Mouse (Mus musculus) forebrain, postnatal 0 days (tissue): Measurements from ENCODE around the gene 4921536K21Rik. TPM values are rescaled to one million over a fixed set of nuclear protein-coding genes. Genes with fewer than 3 reads are reported as not detected.

Source experiments
- ATAC-seq: fragments of 200-750 bp; cut with Nextera tagmentation; 2 replicates; pipeline ENCODE4 v1.8.0; 2017; ENCODE audit warnings: mild to moderate bottlenecking, moderate library complexity
- DNase-seq: peaks from one replicate; pipeline ENCODE4 v3.0.0-alpha.2; 2015
- H3K27ac ChIP-seq: fragments of 300-500 bp; sonication (generic); 2 replicates; pipeline ENCODE4 v1.5.1; 2014; ENCODE audit warnings: low read depth, mild to moderate bottlenecking, antibody characterized with exemption, low read length, moderate library complexity, mixed read lengths
- H3K27me3 ChIP-seq: fragments of 300-500 bp; sonication (generic); 2 replicates; pipeline ENCODE4 v1.6.1; 2014; ENCODE audit warnings: mild to moderate bottlenecking, low read length, mixed read lengths; ENCODE audit not compliant: insufficient read depth
- H3K36me3 ChIP-seq: fragments of 300-500 bp; sonication (generic); 2 replicates; pipeline ENCODE4 v1.6.1; 2014; ENCODE audit warnings: mild to moderate bottlenecking, moderate library complexity; ENCODE audit not compliant: insufficient read depth
- H3K4me1 ChIP-seq: fragments of 300-500 bp; sonication (generic); 2 replicates; pipeline ENCODE4 v1.6.1; 2014; ENCODE audit warnings: antibody characterized with exemption; ENCODE audit not compliant: insufficient read depth
- H3K4me2 ChIP-seq: fragments of 300-500 bp; sonication (generic); 2 replicates; pipeline ENCODE4 v1.6.1; 2014; ENCODE audit warnings: low read depth, mild to moderate bottlenecking, moderate library complexity
- H3K4me3 ChIP-seq: fragments of 300-500 bp; sonication (generic); 2 replicates; pipeline ENCODE4 v1.5.1; 2014; ENCODE audit warnings: low read depth, low read length, mixed read lengths
- H3K9ac ChIP-seq: fragments of 300-500 bp; sonication (generic); 2 replicates; pipeline ENCODE4 v1.6.1; 2014; ENCODE audit warnings: mild to moderate bottlenecking
- H3K9me3 ChIP-seq: fragments of 300-500 bp; sonication (generic); 2 replicates; pipeline ENCODE4 v1.6.1; 2016; ENCODE audit warnings: low read length
- CTCF ChIP-seq: sonication (generic); IDR thresholded peaks from 2 replicates; pipeline ENCODE4 v1.5.1; 2016; ENCODE audit warnings: antibody characterized with exemption, control low read depth, low read depth
- whole genome bisulfite sequencing: fragments of 180-500 bp; shearing (Covaris S2); extraction: QIAGEN DNeasy Blood & Tissue Kit; methylation state at CpG from one replicate; pipeline ENCODE4 v1.1.7; 2014; 5-methylcytosine and 5-hydroxymethylcytosine counted together
- polyA plus RNA-seq: library from polyadenylated mRNA; unstranded; fragments of >200 nt; fragmentation: Nextera tagmentation; extraction: Ambion mirVana; gene quantifications from 2 replicates; pipeline ENCODE4 v1.2.1, GENCODE M21; 2015
- total RNA-seq: library from RNA; depleted of rRNA; stranded (reverse); fragments of >200 nt; gene quantifications from 2 replicates; pipeline ENCODE4 v1.2.3, GENCODE M21; 2014

The 4921536K21Rik gene
- total and polyA plus RNA-seq, 2 experiments from 2014 or later = 0.19 to 0.56 TPM

DNA sequence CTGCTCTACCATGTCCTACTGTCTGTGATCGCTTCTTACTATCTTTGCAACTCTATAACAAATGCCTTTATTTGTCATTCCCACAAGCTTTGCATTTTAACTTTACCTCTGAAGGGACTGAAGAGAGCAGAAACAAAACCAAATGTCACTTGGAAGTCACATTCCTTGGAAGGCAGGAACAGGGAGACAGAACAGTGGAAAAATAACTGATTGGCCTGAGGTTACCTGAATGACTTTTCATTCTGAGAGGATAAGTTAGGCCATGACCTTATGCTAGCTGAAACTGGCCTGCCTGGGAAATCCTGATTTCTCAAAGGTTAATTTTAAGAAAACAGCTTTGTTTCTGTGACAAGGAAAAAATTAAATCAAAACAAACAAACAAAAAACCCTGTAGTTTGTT lies 1.0 kb upstream of the 4921536K21Rik start:
- TF ChIP-seq CTCF = no peak
- no peak overlapping the region for H3K9ac ChIP-seq
- H3K9me3 ChIP-seq = no peaks in the 10 kb centered on the region
- no peak overlapping the region for H3K27ac ChIP-seq
- H3K4me1 ChIP-seq = peaks cover 8% of the 10 kb centered on the region
- ATAC-seq (no peak), DNase-seq (no peak)
- H3K4me3 ChIP-seq = no peak overlapping the region; the same call in 1 of the 2 replicates
- WGBS = 79% methylated on average over 1 of the region's 1 CpGs
- H3K27me3 ChIP-seq = no peaks in the 10 kb centered on the region
- peaks cover 9% of the 10 kb centered on the region; the same call in 1 of the 2 replicates for H3K36me3 ChIP-seq
- no peak overlapping the region for H3K4me2 ChIP-seq

GRCm38 (mm10) chr11:3895458-3895857 lies 560 bp upstream of the 4921536K21Rik start:
- Histone ChIP-seq H3K4me1 (peaks cover 8% of the 10 kb centered on the region), H3K27me3 (no peaks in the 10 kb centered on the region), H3K9ac (peak overlapping the region; percentile 68), H3K4me3 (peak overlapping the region; percentile 52), H3K4me2 (peak overlapping the region; percentile 88), H3K27ac (peak overlapping the region; percentile 82), H3K36me3 (peaks cover 9% of the 10 kb centered on the region; the same call in 1 of the 2 replicates), H3K9me3 (no peaks in the 10 kb centered on the region)
- DNase-seq = no peak
- ATAC-seq = no peak; the same call in 1 of the 2 replicates
- 4% methylated on average over 10 of the region's 10 CpGs for WGBS
- no peak for TF ChIP-seq CTCF

GRCm38 (mm10) chr11:3893970-3894369 lies 928 bp downstream of the 4921536K21Rik start:
- peak overlapping the region; percentile 88 for H3K4me2 ChIP-seq
- H3K27ac ChIP-seq = no peak overlapping the region; the same call in 1 of the 2 replicates
- H3K9me3 ChIP-seq = no peaks in the 10 kb centered on the region
- no peak for ATAC-seq
- H3K36me3 ChIP-seq = peaks cover 9% of the 10 kb centered on the region; the same call in 1 of the 2 replicates
- no peak overlapping the region; the same call in 1 of the 2 replicates for H3K4me3 ChIP-seq
- TF ChIP-seq CTCF = no peak
- no peak for DNase-seq
- 80% methylated on average over 6 of the region's 6 CpGs for WGBS
- no peaks in the 10 kb centered on the region for H3K27me3 ChIP-seq
- H3K4me1 ChIP-seq = peaks cover 8% of the 10 kb centered on the region
- H3K9ac ChIP-seq = no peak overlapping the region

- Histone ChIP-seq H3K9ac (no peak overlapping the region), H3K9me3 (no peaks in the 10 kb centered on the region), H3K36me3 (no peaks in the 10 kb centered on the region), H3K4me2 (no peak overlapping the region), H3K27ac (no peak overlapping the region), H3K27me3 (no peaks in the 10 kb centered on the region), H3K4me3 (no peak overlapping the region), H3K4me1 (no peaks in the 10 kb centered on the region)
- DNase-seq (no peak), ATAC-seq (no peak)
- TF ChIP-seq CTCF = no peak
- 67% methylated on average over 5 of the region's 5 CpGs for WGBS
Observed at GRCm38 (mm10) chr11:3887331-3887730, 7.6 kb downstream of the 4921536K21Rik start.

DNA sequence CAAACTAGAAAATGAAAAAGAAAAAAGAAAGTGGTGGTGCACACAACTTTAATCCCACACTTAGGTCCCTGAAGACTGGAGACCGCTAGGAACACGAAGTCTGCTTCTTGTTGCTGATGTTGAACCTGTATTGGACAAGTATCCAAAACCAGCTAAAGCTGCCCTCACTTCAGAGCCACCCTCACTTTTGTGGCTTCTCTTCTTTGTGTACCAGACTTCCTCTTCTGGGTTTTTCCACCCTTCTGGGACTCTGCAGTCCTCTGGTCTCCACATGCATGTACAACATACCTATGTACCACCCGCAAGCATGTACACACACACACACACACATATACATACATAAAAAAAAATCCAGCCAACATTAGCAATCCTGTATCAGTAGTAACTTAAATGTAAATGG lies 11.2 kb downstream of the 4921536K21Rik start:
- H3K27me3 ChIP-seq = no peaks in the 10 kb centered on the region
- H3K9me3 ChIP-seq = no peaks in the 10 kb centered on the region
- no peak overlapping the region for H3K9ac ChIP-seq
- no peak for TF ChIP-seq CTCF
- H3K4me2 ChIP-seq = no peak overlapping the region
- H3K27ac ChIP-seq = no peak overlapping the region
- no peaks in the 10 kb centered on the region for H3K36me3 ChIP-seq
- DNase-seq (no peak), ATAC-seq (no peak)
- no peaks in the 10 kb centered on the region for H3K4me1 ChIP-seq
- 87% methylated on average over 3 of the region's 3 CpGs for WGBS
- H3K4me3 ChIP-seq = no peak overlapping the region

DNA sequence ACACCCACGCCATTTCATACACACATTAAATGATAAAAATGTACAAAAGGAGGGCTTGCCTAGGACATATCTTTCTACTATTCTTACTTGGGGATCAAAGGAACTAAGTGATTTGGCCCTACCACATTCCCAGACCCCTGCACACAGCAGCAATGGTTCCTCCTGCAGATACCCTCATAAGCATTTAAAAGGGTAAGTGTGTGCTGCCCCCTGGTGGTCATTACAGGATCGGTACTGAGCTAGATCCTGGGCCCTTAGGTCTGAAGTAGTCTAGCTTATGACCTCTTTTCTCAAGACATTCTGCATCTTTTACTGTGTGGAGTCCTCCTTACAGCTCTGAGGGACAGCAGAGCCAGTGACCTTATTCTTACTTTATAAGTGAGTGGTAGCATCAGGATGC lies 15.1 kb downstream of the 4921536K21Rik start:
- DNase-seq = peak; percentile 69
- TF ChIP-seq CTCF = peak; percentile 78
- no peak overlapping the region for H3K4me3 ChIP-seq
- H3K4me1 ChIP-seq = no peaks in the 10 kb centered on the region
- H3K36me3 ChIP-seq = no peaks in the 10 kb centered on the region
- H3K27ac ChIP-seq = no peak overlapping the region
- 40% methylated on average over 2 of the region's 2 CpGs for WGBS
- H3K27me3 ChIP-seq = no peaks in the 10 kb centered on the region
- ATAC-seq = peak; percentile 71
- no peak overlapping the region for H3K9ac ChIP-seq
- no peak overlapping the region for H3K4me2 ChIP-seq
- no peaks in the 10 kb centered on the region for H3K9me3 ChIP-seq

DNA sequence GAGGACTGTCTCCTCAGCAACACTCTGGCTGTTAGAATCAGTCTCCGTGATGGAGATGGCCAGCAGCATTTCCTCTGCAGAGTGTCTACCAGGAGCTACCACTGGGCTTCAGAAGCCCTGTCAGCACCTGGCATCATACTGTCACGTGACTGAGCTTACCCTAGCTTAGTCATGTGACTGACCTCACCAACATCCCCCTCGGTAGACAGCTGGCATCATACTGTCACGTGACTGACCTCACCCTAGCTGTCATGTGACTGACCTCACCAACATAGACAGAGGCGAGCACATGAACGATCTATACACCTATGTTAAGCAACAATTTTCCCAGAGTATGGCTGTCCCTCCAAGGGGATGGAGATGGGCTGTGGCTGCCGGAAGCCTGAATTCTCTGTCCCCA lies 16.2 kb downstream of the 4921536K21Rik start:
- Histone ChIP-seq H3K36me3 (no peaks in the 10 kb centered on the region), H3K27ac (no peak overlapping the region), H3K9ac (no peak overlapping the region), H3K4me3 (no peak overlapping the region), H3K4me1 (no peaks in the 10 kb centered on the region), H3K27me3 (no peaks in the 10 kb centered on the region), H3K4me2 (no peak overlapping the region), H3K9me3 (no peaks in the 10 kb centered on the region)
- 79% methylated on average over 7 of the region's 7 CpGs for WGBS
- DNase-seq = no peak
- no peak for TF ChIP-seq CTCF
- no peak for ATAC-seq

DNA sequence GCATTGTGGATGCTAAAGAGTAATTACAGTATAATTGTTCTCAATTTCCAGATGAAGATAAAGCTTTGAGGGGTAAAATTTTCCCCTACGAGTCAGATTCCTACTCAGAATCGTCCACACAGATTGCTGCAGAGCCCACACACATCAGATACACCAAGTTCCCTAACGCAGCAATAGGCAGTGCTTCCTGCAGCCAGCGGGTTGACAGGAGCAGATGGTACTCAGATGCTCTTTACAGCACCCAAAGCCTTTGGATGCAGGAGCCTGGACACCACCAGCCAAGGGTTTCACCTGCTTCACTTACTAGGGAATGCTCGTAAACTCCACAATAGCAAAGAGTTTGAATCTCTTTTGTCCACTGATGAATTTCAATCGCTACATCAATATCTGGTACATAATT lies 18.5 kb downstream of the 4921536K21Rik start:
- no peak overlapping the region for H3K27ac ChIP-seq
- H3K27me3 ChIP-seq = no peaks in the 10 kb centered on the region; the same call in 1 of the 2 replicates
- DNase-seq = no peak
- no peaks in the 10 kb centered on the region for H3K36me3 ChIP-seq
- no peak for TF ChIP-seq CTCF
- H3K4me2 ChIP-seq = no peak overlapping the region
- no peaks in the 10 kb centered on the region for H3K9me3 ChIP-seq
- H3K4me1 ChIP-seq = no peaks in the 10 kb centered on the region
- 66% methylated on average over 6 of the region's 6 CpGs for WGBS
- H3K9ac ChIP-seq = no peak overlapping the region
- ATAC-seq = no peak
- H3K4me3 ChIP-seq = no peak overlapping the region
